Mouse (Mus musculus): ENCODE measurements around the gene Col7a1.

Col7a1 gene

GRCm38 (mm10) chr9:109022866-109023685, 69.7 kb downstream of the Col7a1 start:
- DNase-seq (ENCODE audit: low spot score) = no peak

- no peak for DNase-seq (ENCODE audit: low spot score)
Measured at GRCm38 (mm10) chr9:109027521-109027920, 74.1 kb downstream of the Col7a1 start.

GRCm38 (mm10) chr9:109028421-109028820, 75.0 kb downstream of the Col7a1 start:
- no peak for DNase-seq (ENCODE audit: low spot score)

- no peak for DNase-seq (ENCODE audit: low spot score)
Measured at GRCm38 (mm10) chr9:109028919-109029318, 75.5 kb downstream of the Col7a1 start.

- DNase-seq (ENCODE audit: low spot score) = no peak
Measured at GRCm38 (mm10) chr9:109030312-109030711, 76.9 kb downstream of the Col7a1 start.

GRCm38 (mm10) chr9:109031001-109031400, 77.6 kb downstream of the Col7a1 start:
- no peak for DNase-seq (ENCODE audit: low spot score)

- no peak for DNase-seq (ENCODE audit: low spot score)
Measured at GRCm38 (mm10) chr9:109031686-109032085, 78.3 kb downstream of the Col7a1 start.

- no peak for DNase-seq (ENCODE audit: low spot score)
Measured at GRCm38 (mm10) chr9:109032435-109032834, 79.0 kb downstream of the Col7a1 start.
